Mouse (Mus musculus): ENCODE results near the gene Krtap7-1. TPM values are rescaled to one million over a fixed set of nuclear protein-coding genes. Genes with fewer than 3 reads are reported as not detected.

The Krtap7-1 gene
- not detected in 2 replicates for polyA plus RNA-seq (2012; ENCODE audit: insufficient read depth, insufficient read length, missing spikeins)

DNA sequence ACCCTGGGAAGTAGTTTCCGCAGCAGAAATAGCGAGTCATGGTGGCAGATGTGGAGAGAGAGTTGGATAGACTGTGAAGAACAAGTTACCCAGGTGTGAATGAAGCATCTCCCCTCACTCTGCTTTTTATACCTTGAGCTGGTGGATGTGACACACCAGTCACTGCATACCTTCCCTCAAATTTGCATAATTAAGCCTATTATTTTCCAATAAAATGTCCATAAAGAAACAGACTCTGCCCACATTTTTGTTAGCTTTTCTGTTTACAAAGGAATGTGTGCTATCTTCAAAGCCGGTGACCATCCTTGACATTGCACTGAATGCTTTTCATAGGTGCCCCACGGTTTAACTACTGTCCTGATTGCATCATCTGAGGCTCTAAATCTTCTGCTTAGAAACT lies at the start of gene Krtap7-1:
Gene Krtap7-1 (minus strand): TSS at position 101 of the 400 bp plus-strand sequence.
- Histone ChIP-seq H3K4me3 (ENCODE audit: insufficient read depth, low read depth, low read length) (no peak within 1 kb of the TSS), H3K27ac (replicated peaks; ENCODE audit: low read depth, low read length) (no peak within 1 kb of the TSS), H3K4me1 (ENCODE audit: control insufficient read depth, insufficient read depth, insufficient read length, low read length) (no peaks in the 10 kb centered on the region)

DNA sequence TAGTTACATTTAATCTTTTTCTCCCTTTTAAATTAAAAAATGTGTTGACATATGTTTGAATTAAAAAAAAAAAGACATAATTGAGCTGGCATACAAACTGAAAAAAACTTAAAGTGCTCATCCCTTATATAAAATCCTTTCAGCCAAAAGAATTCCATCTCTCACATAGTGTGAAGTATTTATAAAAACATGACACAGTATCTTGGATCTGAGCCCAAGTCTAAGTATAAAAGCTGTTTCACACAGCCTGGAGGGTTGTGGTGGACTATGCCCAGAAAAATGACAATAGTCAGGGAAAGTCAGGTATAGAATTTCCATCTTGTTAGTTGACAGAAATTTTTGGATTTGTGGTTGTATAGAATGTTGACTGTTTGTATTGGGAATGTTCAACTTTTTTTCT lies 42.2 kb upstream of the Krtap7-1 start:
- Histone ChIP-seq H3K27ac (replicated peaks; ENCODE audit: low read depth, low read length) (no peak overlapping the region), H3K4me1 (ENCODE audit: control insufficient read depth, insufficient read depth, insufficient read length, low read length) (no peaks in the 10 kb centered on the region), H3K4me3 (ENCODE audit: insufficient read depth, low read depth, low read length) (no peak overlapping the region)

DNA sequence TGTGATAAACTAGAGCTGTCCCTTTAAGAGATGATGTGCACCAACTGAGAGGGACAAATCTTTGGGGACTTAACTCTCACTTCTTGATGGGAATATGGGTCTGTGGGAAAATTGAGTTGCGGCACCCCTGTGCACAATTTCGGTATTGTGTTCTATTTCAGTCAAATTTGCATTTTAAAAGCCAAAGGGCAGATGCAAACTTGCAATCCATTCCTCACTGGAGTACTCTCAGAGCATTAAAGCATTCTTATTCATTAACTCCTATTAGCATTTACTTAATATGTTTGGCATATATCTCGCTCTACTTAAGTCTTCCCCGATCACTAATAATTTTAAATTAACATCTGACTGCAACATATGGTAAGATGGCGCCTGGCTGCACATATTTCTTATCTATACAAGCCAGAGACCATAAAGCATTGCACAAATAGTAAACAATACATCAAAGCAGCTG lies 29.9 kb upstream of the Krtap7-1 start:
- Histone ChIP-seq H3K27ac (replicated peaks; ENCODE audit: low read depth, low read length) (no peak overlapping the region), H3K4me3 (ENCODE audit: insufficient read depth, low read depth, low read length) (no peak overlapping the region), H3K4me1 (ENCODE audit: control insufficient read depth, insufficient read depth, insufficient read length, low read length) (no peaks in the 10 kb centered on the region)

DNA sequence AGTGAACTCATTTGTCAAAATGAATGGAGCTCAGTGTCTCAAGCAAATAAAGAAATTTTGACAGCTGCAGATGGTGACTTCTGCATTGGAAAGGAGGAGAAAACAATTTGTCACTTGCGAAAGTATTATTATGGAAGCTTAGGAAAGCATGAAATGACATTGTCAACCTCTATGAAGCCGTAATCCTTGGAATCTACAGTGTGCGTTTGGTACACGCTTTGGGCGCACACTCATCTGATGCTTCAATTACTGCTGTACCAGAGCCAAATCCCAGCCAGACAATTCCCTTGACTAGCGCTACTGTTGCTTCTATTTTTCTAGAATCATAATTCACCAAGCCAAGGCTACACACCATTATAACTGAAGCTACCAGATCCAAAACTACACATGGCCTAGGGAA lies 29.2 kb upstream of the Krtap7-1 start:
- Histone ChIP-seq H3K4me1 (ENCODE audit: control insufficient read depth, insufficient read depth, insufficient read length, low read length) (no peaks in the 10 kb centered on the region), H3K27ac (replicated peaks; ENCODE audit: low read depth, low read length) (no peak overlapping the region), H3K4me3 (ENCODE audit: insufficient read depth, low read depth, low read length) (no peak overlapping the region)

DNA sequence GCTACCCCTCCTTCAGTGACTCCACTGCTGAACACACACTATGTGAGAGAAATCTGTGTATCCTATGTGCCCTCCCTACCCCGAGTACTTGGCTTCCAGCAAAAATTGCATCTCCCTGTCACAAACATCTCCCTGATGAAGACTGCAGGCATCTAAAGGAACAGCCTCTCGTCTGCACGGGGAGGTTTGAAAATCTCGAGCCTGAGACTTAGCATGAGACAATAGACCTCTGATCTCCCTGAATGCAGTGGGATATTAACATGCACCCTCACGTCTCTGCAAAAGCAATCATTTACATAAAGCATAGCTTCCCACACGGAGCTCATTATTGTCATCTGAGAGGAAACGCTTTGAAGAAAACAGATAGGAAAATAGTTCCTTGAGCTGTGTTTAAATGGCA lies 22.4 kb upstream of the Krtap7-1 start:
- H3K4me3 ChIP-seq (ENCODE audit: insufficient read depth, low read depth, low read length): no peak overlapping the region
- H3K4me1 ChIP-seq (ENCODE audit: control insufficient read depth, insufficient read depth, insufficient read length, low read length): no peaks in the 10 kb centered on the region
- H3K27ac ChIP-seq (replicated peaks; ENCODE audit: low read depth, low read length): no peak overlapping the region

DNA sequence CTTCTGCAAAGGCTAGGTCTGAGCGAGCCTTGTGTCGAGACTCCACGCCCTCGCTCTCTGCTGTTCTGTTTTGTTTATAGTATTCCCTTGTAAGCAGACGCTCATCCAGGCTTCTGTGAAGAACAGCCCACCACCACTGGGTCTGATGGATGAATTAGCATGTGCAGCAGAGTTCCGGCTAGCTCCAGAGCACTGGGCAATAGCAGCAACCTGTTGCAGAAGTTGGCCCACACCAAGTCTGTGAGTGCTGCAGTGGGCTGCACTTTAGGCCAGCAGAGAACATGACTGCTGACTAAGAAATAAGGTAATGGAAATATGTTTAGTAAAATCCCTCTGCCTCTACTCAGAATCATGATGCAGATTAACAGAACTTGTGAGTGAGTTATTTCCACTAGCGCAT lies 21.7 kb upstream of the Krtap7-1 start:
- H3K27ac ChIP-seq (replicated peaks; ENCODE audit: low read depth, low read length): no peak overlapping the region
- H3K4me3 ChIP-seq (ENCODE audit: insufficient read depth, low read depth, low read length): no peak overlapping the region
- no peaks in the 10 kb centered on the region for H3K4me1 ChIP-seq (ENCODE audit: control insufficient read depth, insufficient read depth, insufficient read length, low read length)

DNA sequence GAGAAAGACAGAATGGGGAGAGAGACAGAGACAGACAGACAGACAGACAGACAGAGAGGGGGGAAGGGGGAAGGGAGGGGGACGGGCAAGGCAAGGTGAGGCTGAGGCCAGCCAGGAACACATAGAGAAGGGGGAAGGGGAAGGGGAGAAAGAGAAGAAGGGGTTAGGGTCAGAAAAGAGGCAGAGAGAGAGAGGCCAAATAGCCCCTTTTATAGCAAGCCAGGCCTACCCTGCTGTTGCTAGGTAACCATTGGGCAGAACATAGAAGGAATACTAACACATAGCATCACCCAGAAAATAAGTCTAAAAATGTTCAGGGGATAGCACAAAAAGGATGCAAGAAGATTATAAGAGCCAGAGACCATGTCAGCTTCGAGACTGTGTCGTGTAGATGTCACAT lies 20.3 kb upstream of the Krtap7-1 start:
- no peak overlapping the region for H3K4me3 ChIP-seq (ENCODE audit: insufficient read depth, low read depth, low read length)
- no peaks in the 10 kb centered on the region for H3K4me1 ChIP-seq (ENCODE audit: control insufficient read depth, insufficient read depth, insufficient read length, low read length)
- no peak overlapping the region for H3K27ac ChIP-seq (replicated peaks; ENCODE audit: low read depth, low read length)

DNA sequence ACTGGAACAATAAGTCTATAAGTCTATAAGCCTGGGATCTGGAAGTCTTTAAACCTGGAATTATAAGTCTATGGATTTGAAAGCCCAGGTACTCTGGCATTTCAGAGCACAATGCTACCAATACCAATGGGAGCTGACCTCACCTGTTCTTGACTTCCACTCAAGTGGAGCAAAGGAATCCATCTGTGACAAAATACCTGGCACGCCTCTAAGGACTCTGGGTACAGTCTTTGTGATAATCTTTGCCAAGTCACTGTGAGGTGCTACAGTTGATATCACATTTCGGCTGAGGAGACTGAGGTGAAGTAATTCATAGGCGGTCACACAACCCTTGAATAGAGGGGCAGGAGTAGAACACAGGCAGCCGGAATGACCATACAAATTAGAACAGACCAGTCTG lies 12.9 kb upstream of the Krtap7-1 start:
- Histone ChIP-seq H3K4me1 (ENCODE audit: control insufficient read depth, insufficient read depth, insufficient read length, low read length) (no peaks in the 10 kb centered on the region), H3K27ac (replicated peaks; ENCODE audit: low read depth, low read length) (no peak overlapping the region), H3K4me3 (ENCODE audit: insufficient read depth, low read depth, low read length) (no peak overlapping the region)

DNA sequence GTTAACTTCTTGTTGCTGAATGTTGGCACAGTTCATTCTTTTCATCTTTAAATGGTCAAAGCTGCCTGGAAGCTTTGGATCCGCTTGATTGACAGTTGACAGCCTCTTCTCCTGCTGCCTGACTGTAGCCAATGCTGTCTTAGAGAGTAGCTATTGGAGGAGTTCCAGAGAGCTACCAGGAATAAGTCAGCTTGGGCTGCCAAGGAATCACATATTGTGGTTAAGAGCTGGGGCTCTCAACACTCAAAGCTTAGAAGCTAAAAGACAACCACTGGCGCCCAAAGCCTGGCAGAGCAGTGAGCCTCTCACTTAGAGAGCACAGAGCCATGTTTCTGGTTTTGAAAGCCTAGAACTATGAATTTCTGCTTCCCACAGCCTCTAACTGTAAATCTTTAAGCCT lies 12.4 kb upstream of the Krtap7-1 start:
- Histone ChIP-seq H3K4me3 (ENCODE audit: insufficient read depth, low read depth, low read length) (no peak overlapping the region), H3K27ac (replicated peaks; ENCODE audit: low read depth, low read length) (no peak overlapping the region), H3K4me1 (ENCODE audit: control insufficient read depth, insufficient read depth, insufficient read length, low read length) (no peaks in the 10 kb centered on the region)

DNA sequence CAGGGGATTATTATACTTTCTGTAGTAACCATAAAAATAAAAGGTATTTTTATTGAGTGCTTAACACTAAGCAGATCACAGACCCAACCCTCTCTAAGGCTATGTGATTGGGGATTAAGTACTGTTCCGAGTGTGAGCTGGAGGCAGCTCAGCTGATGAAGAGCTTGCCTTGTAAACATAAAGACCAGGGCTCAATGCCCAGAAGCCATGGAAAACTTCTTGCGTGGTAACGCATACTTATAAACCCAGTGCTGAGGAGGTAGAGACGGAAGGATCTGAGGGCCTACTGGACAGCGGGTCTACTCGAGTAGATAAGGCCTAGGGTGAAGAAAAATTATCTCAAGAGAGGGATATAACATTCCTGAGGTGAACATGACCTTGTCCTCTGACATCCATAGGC lies 12.0 kb upstream of the Krtap7-1 start:
- Histone ChIP-seq H3K4me3 (ENCODE audit: insufficient read depth, low read depth, low read length) (no peak overlapping the region), H3K4me1 (ENCODE audit: control insufficient read depth, insufficient read depth, insufficient read length, low read length) (no peaks in the 10 kb centered on the region), H3K27ac (replicated peaks; ENCODE audit: low read depth, low read length) (no peak overlapping the region)

DNA sequence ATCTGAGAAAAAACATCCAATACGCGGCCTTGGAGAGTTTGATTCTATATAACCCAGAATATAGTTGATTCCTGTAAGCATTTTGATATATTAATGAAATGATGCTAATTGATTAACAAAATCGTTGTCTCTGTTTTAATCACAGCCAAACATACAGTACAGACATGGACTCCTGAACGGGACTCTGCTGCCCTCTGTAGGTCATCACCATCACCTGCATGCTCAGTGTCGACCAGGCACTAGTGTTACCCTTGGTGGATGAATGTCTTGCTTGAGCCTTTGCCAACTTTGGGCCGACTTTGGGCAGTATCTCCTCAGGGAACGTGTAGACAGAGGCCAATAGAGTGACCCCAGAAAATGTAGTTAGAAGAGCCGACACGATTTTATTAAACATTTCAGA lies 9.5 kb upstream of the Krtap7-1 start:
- no peaks in the 10 kb centered on the region for H3K4me1 ChIP-seq (ENCODE audit: control insufficient read depth, insufficient read depth, insufficient read length, low read length)
- H3K27ac ChIP-seq (replicated peaks; ENCODE audit: low read depth, low read length): no peak overlapping the region
- H3K4me3 ChIP-seq (ENCODE audit: insufficient read depth, low read depth, low read length): no peak overlapping the region

DNA sequence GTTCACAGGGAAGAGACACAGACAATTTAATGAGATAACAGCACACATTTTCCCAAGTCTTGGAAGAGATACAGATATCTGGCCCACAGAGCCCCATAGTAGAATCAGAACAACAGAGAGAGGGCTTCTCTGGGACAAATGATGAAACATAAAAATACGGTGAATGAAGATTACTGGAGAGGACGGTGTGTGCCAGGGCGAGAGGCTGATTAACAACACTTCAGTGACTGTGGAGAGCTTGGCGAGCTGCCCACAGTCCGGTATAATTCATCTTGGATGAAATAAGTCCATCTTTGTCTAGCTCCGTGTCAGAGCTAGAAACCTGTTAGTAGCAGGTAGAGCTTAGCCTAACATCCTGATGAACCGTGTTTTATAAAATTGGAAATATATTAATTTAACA lies 5.3 kb upstream of the Krtap7-1 start:
- Histone ChIP-seq H3K4me3 (ENCODE audit: insufficient read depth, low read depth, low read length) (no peak overlapping the region), H3K4me1 (ENCODE audit: control insufficient read depth, insufficient read depth, insufficient read length, low read length) (no peaks in the 10 kb centered on the region), H3K27ac (replicated peaks; ENCODE audit: low read depth, low read length) (no peak overlapping the region)

DNA sequence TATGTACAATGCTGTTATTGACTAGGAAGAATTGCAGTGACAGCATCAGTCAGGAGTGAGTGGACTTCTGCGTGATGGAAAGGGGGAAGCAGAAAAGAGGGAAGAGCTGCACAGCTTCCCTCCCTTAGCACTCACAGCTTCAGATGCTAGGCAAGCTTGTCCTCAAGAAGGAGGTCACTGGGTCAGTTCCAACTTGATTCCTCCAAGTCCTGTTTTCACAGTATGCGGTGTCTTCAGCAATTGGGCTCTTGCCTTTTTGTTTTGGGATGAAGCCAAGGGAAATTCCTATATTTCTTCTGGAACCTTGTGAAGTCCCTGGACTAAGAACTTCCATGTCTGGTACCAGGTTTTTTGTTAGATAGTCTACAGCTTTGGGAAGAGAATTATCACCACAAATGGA lies 4.6 kb downstream of the Krtap7-1 start:
- H3K4me1 ChIP-seq (ENCODE audit: control insufficient read depth, insufficient read depth, insufficient read length, low read length): no peaks in the 10 kb centered on the region
- no peak overlapping the region for H3K4me3 ChIP-seq (ENCODE audit: insufficient read depth, low read depth, low read length)
- H3K27ac ChIP-seq (replicated peaks; ENCODE audit: low read depth, low read length): no peak overlapping the region

DNA sequence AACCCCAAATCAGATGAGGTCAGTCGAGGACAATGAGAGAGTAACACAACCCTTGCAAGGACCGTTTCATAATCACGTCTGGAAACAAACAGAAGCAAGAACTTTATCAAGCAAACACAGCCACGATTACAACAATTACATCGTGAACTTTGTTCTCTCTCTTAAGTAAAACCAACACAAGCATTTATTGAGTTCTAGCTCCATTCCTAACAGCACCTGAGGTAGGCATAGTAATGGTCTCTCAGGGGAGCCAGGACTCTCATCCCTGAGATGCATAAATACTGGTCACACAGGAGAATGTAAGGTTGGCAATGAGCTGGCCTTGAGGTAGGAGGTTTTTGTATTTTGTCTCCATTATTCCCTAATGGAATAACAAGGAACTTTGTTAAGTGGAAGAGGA lies 6.3 kb downstream of the Krtap7-1 start:
- Histone ChIP-seq H3K4me3 (ENCODE audit: insufficient read depth, low read depth, low read length) (no peak overlapping the region), H3K4me1 (ENCODE audit: control insufficient read depth, insufficient read depth, insufficient read length, low read length) (no peaks in the 10 kb centered on the region), H3K27ac (replicated peaks; ENCODE audit: low read depth, low read length) (no peak overlapping the region)

DNA sequence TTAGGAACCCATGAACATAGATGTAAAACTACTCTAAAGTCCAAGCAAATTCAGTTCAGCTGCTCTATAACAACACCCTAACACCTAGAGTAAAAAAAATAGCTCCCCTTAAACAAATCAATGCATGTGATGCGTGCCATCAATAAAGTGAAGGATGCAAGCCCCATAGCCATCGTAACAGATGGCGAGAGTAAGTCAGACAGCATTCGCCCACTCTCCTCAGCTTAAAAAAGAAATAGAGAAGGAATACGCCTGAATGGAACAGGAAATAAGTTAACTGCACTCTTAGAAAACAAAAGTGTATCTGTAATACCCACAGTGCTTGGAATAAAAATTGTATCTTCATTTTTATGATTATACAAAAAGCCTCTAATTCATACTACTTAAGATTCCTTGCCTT lies 11.1 kb downstream of the Krtap7-1 start:
- Histone ChIP-seq H3K4me1 (ENCODE audit: control insufficient read depth, insufficient read depth, insufficient read length, low read length) (no peaks in the 10 kb centered on the region), H3K4me3 (ENCODE audit: insufficient read depth, low read depth, low read length) (no peak overlapping the region)

DNA sequence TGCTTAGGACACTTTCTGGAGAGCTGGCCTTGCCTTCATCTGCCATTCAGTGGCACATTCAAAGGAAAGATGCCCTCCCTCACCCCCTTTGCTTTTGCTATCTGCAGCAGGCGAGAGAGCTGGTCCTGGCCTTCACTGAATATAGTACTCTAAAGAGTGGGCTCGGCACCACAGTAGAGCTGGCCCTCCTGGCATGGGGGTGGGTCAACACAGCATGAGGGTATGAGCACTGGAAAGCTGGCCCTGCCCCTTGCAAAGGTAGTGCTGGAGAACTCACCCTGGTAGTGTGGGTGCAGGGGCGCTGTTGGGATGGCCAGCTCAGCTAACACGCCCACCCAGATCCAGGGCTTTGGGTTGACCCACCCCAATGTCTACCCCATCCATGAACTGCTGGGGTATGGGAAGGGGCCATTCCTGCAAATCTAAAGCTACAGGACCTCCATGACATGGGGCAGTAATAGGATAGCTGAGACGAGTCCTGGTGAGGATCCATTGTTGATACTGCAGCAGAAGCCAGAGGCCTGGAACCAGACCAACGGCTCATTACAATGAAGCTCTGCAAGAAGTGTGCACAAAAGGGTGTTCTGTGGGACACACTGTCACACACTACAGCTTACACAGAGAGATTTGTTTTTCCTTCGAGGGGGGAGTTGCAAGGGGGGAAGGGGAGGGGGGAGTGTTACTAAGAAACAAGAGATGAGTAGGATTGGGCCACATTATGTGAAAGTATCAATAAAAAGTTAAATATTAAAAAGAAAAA lies 12.5 kb downstream of the Krtap7-1 start:
- Histone ChIP-seq H3K4me1 (ENCODE audit: control insufficient read depth, insufficient read depth, insufficient read length, low read length) (no peaks in the 10 kb centered on the region), H3K27ac (replicated peaks; ENCODE audit: low read depth, low read length) (no peak overlapping the region), H3K4me3 (ENCODE audit: insufficient read depth, low read depth, low read length) (no peak overlapping the region)

More for the DNA sequence above, 11.1 kb downstream of the Krtap7-1 start:
- H3K27ac ChIP-seq (replicated peaks; ENCODE audit: low read depth, low read length): no peak overlapping the region

Data from brown adipose tissue, adult 24 weeks (tissue).